Mouse (Mus musculus) bone marrow, adult 2 months (tissue): ENCODE results near the gene Vmn2r26. TPM values are rescaled to one million over a fixed set of nuclear protein-coding genes. Genes with fewer than 3 reads are reported as not detected.
"Not testable (repeated sequence)": the region's sequence is repeated elsewhere in the genome, so short reads cannot be mapped to it uniquely, and the experiment has no call there.

Experiments used
- H3K27ac ChIP-seq: fragments of 200-500 bp; 2 replicates; pipeline ENCODE4 v1.5.1; 2012; ENCODE audit warnings: low read depth, mild to moderate bottlenecking, control low read depth, inconsistent platforms, low read length; ENCODE audit not compliant: control insufficient read depth, poor library complexity, insufficient read depth
- H3K4me1 ChIP-seq: fragments of 200-500 bp; 2 replicates; pipeline ENCODE4 v1.6.1; 2011; ENCODE audit warnings: low read length; ENCODE audit not compliant: control insufficient read depth, insufficient read depth
- H3K4me3 ChIP-seq: fragments of 200-500 bp; replicated peaks from 2 replicates; pipeline ENCODE3; 2011; ENCODE audit warnings: mild to moderate bottlenecking, low read depth, low read length, control low read depth; ENCODE audit not compliant: control insufficient read depth
- CTCF ChIP-seq: fragments of 200-500 bp; IDR thresholded peaks from 2 replicates; pipeline ENCODE4 v1.5.1; 2011; ENCODE audit warnings: low read length, control low read depth; ENCODE audit not compliant: control insufficient read depth, insufficient read depth
- POLR2A ChIP-seq: fragments of 200-500 bp; IDR thresholded peaks from 2 replicates; pipeline ENCODE4 v1.6.1; 2011; ENCODE audit warnings: low read depth, mild to moderate bottlenecking, control low read depth, low read length, borderline replicate concordance; ENCODE audit not compliant: control insufficient read depth
- WGBS: fragments of 180-500 bp; shearing (Covaris S2); methylation state at CpG from one replicate; pipeline ENCODE4 v1.1.7; 2018; 5-methylcytosine and 5-hydroxymethylcytosine counted together
- polyA plus RNA-seq: library from polyadenylated mRNA; stranded (reverse); fragments of >200 nt; gene quantifications from 2 replicates; pipeline ENCODE4 v1.2.4, GENCODE M21; 2011; ENCODE audit warnings: low replicate concordance; ENCODE audit not compliant: missing spikeins, insufficient read depth, insufficient read length

The Vmn2r26 gene
- polyA plus RNA-seq = 0.14 TPM in 1 of 2 replicates, not detected in the other

GRCm38 (mm10) chr6:124024268-124024667 is at the start of gene Vmn2r26:
Vmn2r26 (plus strand) TSS chr6:124024568.
- H3K4me1 ChIP-seq, H3K27ac ChIP-seq, H3K4me3 ChIP-seq: not testable (repeated sequence)
- WGBS = 60% methylated on average over 1 of the region's 1 CpGs

GRCm38 (mm10) chr6:124020841-124021240 is 3.5 kb upstream of the Vmn2r26 start:
- H3K27ac ChIP-seq = no peak overlapping the region
- WGBS = 39% methylated on average over 1 of the region's 1 CpGs

GRCm38 (mm10) chr6:124048388-124048787 is 24.0 kb downstream of the Vmn2r26 start:
- no peaks in the 10 kb centered on the region for H3K4me1 ChIP-seq
- no peak overlapping the region for H3K27ac ChIP-seq
- H3K4me3 ChIP-seq = no peak overlapping the region
- no peak for TF ChIP-seq CTCF
- no peak for TF ChIP-seq POLR2A

More at GRCm38 (mm10) chr6:124020841-124021240, 3.5 kb upstream of the Vmn2r26 start:
- Histone ChIP-seq H3K4me1 (no peaks in the 10 kb centered on the region), H3K4me3 (no peak overlapping the region)
- no peak for TF ChIP-seq CTCF
- TF ChIP-seq POLR2A = no peak

- H3K4me3 ChIP-seq, H3K4me1 ChIP-seq, H3K27ac ChIP-seq: not testable (repeated sequence)
These were observed 29.2 kb downstream of the Vmn2r26 start for GRCm38 (mm10) chr6:124053611-124054010.

GRCm38 (mm10) chr6:124102334-124102733 is 78.0 kb downstream of the Vmn2r26 start:
- no peak overlapping the region for H3K27ac ChIP-seq
- no peaks in the 10 kb centered on the region for H3K4me1 ChIP-seq
- 9% methylated on average over 4 of the region's 4 CpGs for WGBS
- TF ChIP-seq POLR2A = no peak
- TF ChIP-seq CTCF = no peak
- H3K4me3 ChIP-seq = no peak overlapping the region

Other genes with a start within 250 kb of the Vmn2r26 start
- not detected in 2 replicates for gene Vmn2r24, start 245.7 kb upstream of the Vmn2r26 start, polyA plus RNA-seq
- 0.14 and 0.27 TPM in 2 replicates for gene Vmn2r25, start 171.1 kb upstream of the Vmn2r26 start, polyA plus RNA-seq
- gene Vmn2r27, start 207.3 kb downstream of the Vmn2r26 start, polyA plus RNA-seq = not detected in 2 replicates